Mouse (Mus musculus) bone marrow, adult 2 months (tissue): ENCODE measurements around the gene Dnaja4. TPM values are rescaled to one million over a fixed set of nuclear protein-coding genes. Genes with fewer than 3 reads are reported as not detected.

Experiments
- H3K27ac ChIP-seq: fragments of 200-500 bp; 2 replicates; pipeline ENCODE4 v1.5.1; 2012; ENCODE audit warnings: low read depth, mild to moderate bottlenecking, control low read depth, inconsistent platforms, low read length; ENCODE audit not compliant: control insufficient read depth, poor library complexity, insufficient read depth
- H3K4me1 ChIP-seq: fragments of 200-500 bp; 2 replicates; pipeline ENCODE4 v1.6.1; 2011; ENCODE audit warnings: low read length; ENCODE audit not compliant: control insufficient read depth, insufficient read depth
- H3K4me3 ChIP-seq: fragments of 200-500 bp; replicated peaks from 2 replicates; pipeline ENCODE3; 2011; ENCODE audit warnings: mild to moderate bottlenecking, low read depth, low read length, control low read depth; ENCODE audit not compliant: control insufficient read depth
- CTCF ChIP-seq: fragments of 200-500 bp; IDR thresholded peaks from 2 replicates; pipeline ENCODE4 v1.5.1; 2011; ENCODE audit warnings: low read length, control low read depth; ENCODE audit not compliant: control insufficient read depth, insufficient read depth
- POLR2A ChIP-seq: fragments of 200-500 bp; IDR thresholded peaks from 2 replicates; pipeline ENCODE4 v1.6.1; 2011; ENCODE audit warnings: low read depth, mild to moderate bottlenecking, control low read depth, low read length, borderline replicate concordance; ENCODE audit not compliant: control insufficient read depth
- WGBS: fragments of 180-500 bp; shearing (Covaris S2); methylation state at CpG from one replicate; pipeline ENCODE4 v1.1.7; 2018; 5-methylcytosine and 5-hydroxymethylcytosine counted together
- polyA plus RNA-seq: library from polyadenylated mRNA; stranded (reverse); fragments of >200 nt; gene quantifications from 2 replicates; pipeline ENCODE4 v1.2.4, GENCODE M21; 2011; ENCODE audit warnings: low replicate concordance; ENCODE audit not compliant: missing spikeins, insufficient read depth, insufficient read length

Dnaja4 gene
- polyA plus RNA-seq, 1 experiment = 26.9 TPM

GRCm38 (mm10) chr9:54715776-54716175 lies 17.1 kb downstream of the Dnaja4 start:
- TF ChIP-seq POLR2A = no peak
- H3K4me1 ChIP-seq = no peaks in the 10 kb centered on the region
- WGBS = 84% methylated on average over 3 of the region's 3 CpGs
- no peak overlapping the region for H3K4me3 ChIP-seq
- no peak overlapping the region for H3K27ac ChIP-seq

- no peak overlapping the region for H3K4me3 ChIP-seq
- 88% methylated on average over 3 of the region's 3 CpGs for WGBS
Measured at GRCm38 (mm10) chr9:54717527-54717926, 18.9 kb downstream of the Dnaja4 start.

GRCm38 (mm10) chr9:54722156-54722555 lies 23.5 kb downstream of the Dnaja4 start:
- no peak overlapping the region for H3K27ac ChIP-seq
- WGBS = 72% methylated on average over 7 of the region's 7 CpGs
- TF ChIP-seq POLR2A = no peak

More at GRCm38 (mm10) chr9:54717527-54717926, 18.9 kb downstream of the Dnaja4 start:
- Histone ChIP-seq H3K4me1 (no peaks in the 10 kb centered on the region), H3K27ac (no peak overlapping the region)
- no peak for TF ChIP-seq CTCF
- TF ChIP-seq POLR2A = no peak

GRCm38 (mm10) chr9:54722596-54722995 lies 23.9 kb downstream of the Dnaja4 start:
- no peaks in the 10 kb centered on the region for H3K4me1 ChIP-seq
- no peak overlapping the region for H3K4me3 ChIP-seq
- WGBS = 97% methylated on average over 4 of the region's 4 CpGs
- TF ChIP-seq POLR2A = no peak
- no peak for TF ChIP-seq CTCF
- H3K27ac ChIP-seq = no peak overlapping the region

More at GRCm38 (mm10) chr9:54722156-54722555, 23.5 kb downstream of the Dnaja4 start:
- Histone ChIP-seq H3K4me1 (no peaks in the 10 kb centered on the region), H3K4me3 (no peak overlapping the region)

GRCm38 (mm10) chr9:54726315-54726714 lies 27.6 kb downstream of the Dnaja4 start:
- TF ChIP-seq POLR2A (no peak), CTCF (no peak)
- 80% methylated on average over 5 of the region's 5 CpGs for WGBS
- no peak overlapping the region for H3K4me3 ChIP-seq
- H3K4me1 ChIP-seq = no peaks in the 10 kb centered on the region
- H3K27ac ChIP-seq = no peak overlapping the region

GRCm38 (mm10) chr9:54732122-54732521 lies 33.4 kb downstream of the Dnaja4 start:
- Histone ChIP-seq H3K4me1 (no peaks in the 10 kb centered on the region; the same call in 1 of the 2 replicates), H3K4me3 (no peak overlapping the region), H3K27ac (no peak overlapping the region)
- TF ChIP-seq CTCF = no peak
- no peak for TF ChIP-seq POLR2A
- WGBS = 79% methylated on average over 2 of the region's 2 CpGs

- peak within 1 kb of the TSS; percentile 46 for H3K27ac ChIP-seq
- TF ChIP-seq CTCF (peak; percentile 48; the same call in 1 of the 2 replicates), POLR2A (peak; percentile 89)
- peak within 1 kb of the TSS; percentile 81 for H3K4me3 ChIP-seq
- no peaks in the 10 kb centered on the region; the same call in 1 of the 2 replicates for H3K4me1 ChIP-seq
- 1% methylated on average over 32 of the region's 32 CpGs for WGBS
Measured at GRCm38 (mm10) chr9:54733921-54734638, 35.4 kb downstream of the Dnaja4 start, which contains the start of gene Wdr61. Gene Wdr61 (minus strand): TSS chr9:54734519.

- WGBS = 17% methylated on average over 11 of the region's 11 CpGs
- Histone ChIP-seq H3K4me1 (no peaks in the 10 kb centered on the region; the same call in 1 of the 2 replicates), H3K4me3 (peak overlapping the region; percentile 81), H3K27ac (no peak overlapping the region)
- no peak for TF ChIP-seq CTCF
- TF ChIP-seq POLR2A = no peak
Measured at GRCm38 (mm10) chr9:54734639-54735252, 36.1 kb downstream of the Dnaja4 start.

- WGBS = 12% methylated on average over 9 of the region's 9 CpGs
- no peaks in the 10 kb centered on the region; the same call in 1 of the 2 replicates for H3K4me1 ChIP-seq
- TF ChIP-seq POLR2A (no peak), CTCF (peak; percentile 76)
- no peak overlapping the region for H3K27ac ChIP-seq
- peak overlapping the region; percentile 29 for H3K4me3 ChIP-seq
Measured at GRCm38 (mm10) chr9:54736284-54736701, 37.6 kb downstream of the Dnaja4 start.
